Mouse (Mus musculus) hindbrain, embryonic 16.5 days (tissue): ENCODE results near the gene Olfr772. TPM values are rescaled to one million over a fixed set of nuclear protein-coding genes. Genes with fewer than 3 reads are reported as not detected.
"Not testable (repeated sequence)": the region's sequence is repeated elsewhere in the genome, so short reads cannot be mapped to it uniquely, and the experiment has no call there.

Source experiments
- ATAC-seq: fragments of 200-750 bp; cut with Nextera tagmentation; 2 replicates; pipeline ENCODE4 v1.8.0; 2017; ENCODE audit warnings: moderate TSS enrichment, moderate library complexity
- H3K27ac ChIP-seq: fragments of 300-500 bp; sonication (generic); 2 replicates; pipeline ENCODE4 v1.5.1; 2014; ENCODE audit warnings: low read depth, mild to moderate bottlenecking, control low read depth, low read length, moderate library complexity
- H3K27me3 ChIP-seq: fragments of 300-500 bp; sonication (generic); replicated peaks from 2 replicates; pipeline ENCODE4 v1.6.1; 2014; ENCODE audit warnings: low read length; ENCODE audit not compliant: control insufficient read depth, insufficient read depth
- H3K36me3 ChIP-seq: fragments of 300-500 bp; sonication (generic); 2 replicates; pipeline ENCODE4 v1.6.1; 2014; ENCODE audit warnings: mild to moderate bottlenecking, low read length, moderate library complexity, mixed read lengths; ENCODE audit not compliant: control insufficient read depth, insufficient read depth
- H3K4me1 ChIP-seq: fragments of 300-500 bp; sonication (generic); 2 replicates; pipeline ENCODE4 v1.6.1; 2014; ENCODE audit warnings: low read depth, low read length; ENCODE audit not compliant: control insufficient read depth, insufficient read depth
- H3K4me2 ChIP-seq: fragments of 300-500 bp; sonication (generic); 2 replicates; pipeline ENCODE4 v1.6.1; 2014; ENCODE audit warnings: mild to moderate bottlenecking, low read length, control low read depth, moderate library complexity
- H3K4me3 ChIP-seq: fragments of 300-500 bp; sonication (generic); 2 replicates; pipeline ENCODE4 v1.5.1; 2014; ENCODE audit warnings: mild to moderate bottlenecking, low read length, control low read depth, moderate library complexity
- H3K9ac ChIP-seq: fragments of 300-500 bp; sonication (generic); 2 replicates; pipeline ENCODE4 v1.6.1; 2014; ENCODE audit warnings: low read depth, mild to moderate bottlenecking, control low read depth, low read length, moderate library complexity
- H3K9me3 ChIP-seq: fragments of 300-500 bp; sonication (generic); 2 replicates; pipeline ENCODE4 v1.6.1; 2014; ENCODE audit warnings: mild to moderate bottlenecking, low read length, moderate library complexity; ENCODE audit not compliant: control insufficient read depth
- WGBS: fragments of 180-500 bp; shearing (Covaris S2); extraction: QIAGEN DNeasy Blood & Tissue Kit; methylation state at CpG from one replicate; pipeline ENCODE4 v1.1.7; 2014; 5-methylcytosine and 5-hydroxymethylcytosine counted together
- polyA plus RNA-seq: library from polyadenylated mRNA; unstranded; fragments of >200 nt; fragmentation: Nextera tagmentation; extraction: Ambion mirVana; gene quantifications from 2 replicates; pipeline ENCODE4 v1.2.1, GENCODE M21; 2015

The Olfr772 gene
- not detected in 2 replicates for polyA plus RNA-seq

GRCm38 (mm10) chr10:129177821-129178220 lies at the start of gene Olfr772:
Gene Olfr772, minus strand, starts transcription at chr10:129177921.
- H3K4me3 ChIP-seq, H3K9me3 ChIP-seq, H3K4me2 ChIP-seq, H3K9ac ChIP-seq, H3K27me3 ChIP-seq, H3K36me3 ChIP-seq, H3K4me1 ChIP-seq, H3K27ac ChIP-seq, ATAC-seq: not testable (repeated sequence)
- WGBS = 86% methylated on average over 3 of the region's 4 CpGs

GRCm38 (mm10) chr10:129187319-129187718 lies 9.6 kb upstream of the Olfr772 start, which contains the start of gene Olfr773:
Gene Olfr773, minus strand, starts transcription at chr10:129187419.
- H3K9me3 ChIP-seq, H3K27me3 ChIP-seq, H3K4me1 ChIP-seq, H3K9ac ChIP-seq, H3K4me3 ChIP-seq, H3K36me3 ChIP-seq, H3K27ac ChIP-seq, ATAC-seq, H3K4me2 ChIP-seq: not testable (repeated sequence)

- H3K9ac ChIP-seq = no peak within 1 kb of the TSS
- WGBS = 84% methylated on average over 1 of the region's 1 CpGs
These were observed 13.1 kb downstream of the Olfr772 start, which contains the start of gene Olfr771 for GRCm38 (mm10) chr10:129164651-129165050. Gene Olfr771, minus strand, starts transcription at chr10:129164751.

GRCm38 (mm10) chr10:129138898-129139297 lies 38.8 kb downstream of the Olfr772 start, which contains the start of gene Olfr770:
Gene Olfr770, minus strand, starts transcription at chr10:129138998.
- Histone ChIP-seq H3K9ac (no peak within 1 kb of the TSS), H3K9me3 (no peaks in the 10 kb centered on the region), H3K27ac (no peak within 1 kb of the TSS), H3K4me1 (no peaks in the 10 kb centered on the region), H3K27me3 (no peaks in the 10 kb centered on the region), H3K4me3 (no peak within 1 kb of the TSS), H3K36me3 (no peaks in the 10 kb centered on the region), H3K4me2 (no peak within 1 kb of the TSS)
- no peak for ATAC-seq
- WGBS = 69% methylated on average over 2 of the region's 2 CpGs

More at GRCm38 (mm10) chr10:129164651-129165050, 13.1 kb downstream of the Olfr772 start, which contains the start of gene Olfr771:
- ATAC-seq = no peak
- Histone ChIP-seq H3K9me3 (no peaks in the 10 kb centered on the region), H3K27me3 (no peaks in the 10 kb centered on the region), H3K4me3 (no peak within 1 kb of the TSS), H3K27ac (no peak within 1 kb of the TSS), H3K4me1 (no peaks in the 10 kb centered on the region), H3K4me2 (no peak within 1 kb of the TSS), H3K36me3 (no peaks in the 10 kb centered on the region)

Other genes with a start within 250 kb of the Olfr772 start
- gene Itga7, start 244.1 kb downstream of the Olfr772 start, polyA plus RNA-seq = 12.7 and 12.8 TPM in 2 replicates
- not detected in 2 replicates for gene Mettl7b, start 216.9 kb downstream of the Olfr772 start, polyA plus RNA-seq
- gene Olfr9, start 188.5 kb downstream of the Olfr772 start, polyA plus RNA-seq = not detected in 2 replicates
- gene Olfr763, start 167.1 kb downstream of the Olfr772 start, polyA plus RNA-seq = not detected in 2 replicates
- not detected in 2 replicates for gene Olfr764-ps1, start 138.0 kb downstream of the Olfr772 start, polyA plus RNA-seq
- gene Olfr765, start 127.9 kb downstream of the Olfr772 start, polyA plus RNA-seq = not detected in 2 replicates
- gene Olfr766-ps1, start 108.9 kb downstream of the Olfr772 start, polyA plus RNA-seq = not detected in 2 replicates
- gene Olfr767, start 95.0 kb downstream of the Olfr772 start, polyA plus RNA-seq = not detected in 2 replicates
- not detected in 2 replicates for gene Olfr768, start 78.5 kb downstream of the Olfr772 start, polyA plus RNA-seq
- not detected in 2 replicates for gene Olfr769, start 60.1 kb downstream of the Olfr772 start, polyA plus RNA-seq
- not detected in 2 replicates for gene Olfr770, start 38.9 kb downstream of the Olfr772 start, polyA plus RNA-seq
- gene Olfr771, start 13.2 kb downstream of the Olfr772 start, polyA plus RNA-seq = not detected in 2 replicates
- not detected in 2 replicates for gene Olfr773, start 9.5 kb upstream of the Olfr772 start, polyA plus RNA-seq
- gene Olfr774, start 58.3 kb upstream of the Olfr772 start, polyA plus RNA-seq = not detected in 2 replicates
- gene Olfr775, start 70.5 kb upstream of the Olfr772 start, polyA plus RNA-seq = not detected in 2 replicates
- gene Olfr776, start 81.2 kb upstream of the Olfr772 start, polyA plus RNA-seq = not detected in 2 replicates
- gene Olfr777, start 93.6 kb upstream of the Olfr772 start, polyA plus RNA-seq = not detected in 2 replicates
- not detected in 2 replicates for gene Olfr780, start 140.2 kb upstream of the Olfr772 start, polyA plus RNA-seq
- not detected in 2 replicates for gene Olfr781, start 150.9 kb upstream of the Olfr772 start, polyA plus RNA-seq
- not detected in 2 replicates for gene Olfr782, start 170.9 kb upstream of the Olfr772 start, polyA plus RNA-seq
- gene Olfr784, start 206.2 kb upstream of the Olfr772 start, polyA plus RNA-seq = 0.07 and 0.15 TPM in 2 replicates
- not detected in 2 replicates for gene Olfr785, start 227.5 kb upstream of the Olfr772 start, polyA plus RNA-seq
- gene Olfr786, start 249.4 kb upstream of the Olfr772 start, polyA plus RNA-seq = not detected in 2 replicates